Mouse (Mus musculus): Measurements from ENCODE around the gene Hes7. TPM values are rescaled to one million over a fixed set of nuclear protein-coding genes. Genes with fewer than 3 reads are reported as not detected.

Hes7 gene
- polyA plus RNA-seq, 1 experiment: 0.44 TPM

- Histone ChIP-seq H3K27me3 (ENCODE audit: control insufficient read depth, insufficient read depth, low read length) (0 out of 2 replicates have a peak, but pooled peaks cover 5% of the 10 kb centered on the region), H3K4me1 (ENCODE audit: control insufficient read depth, insufficient read depth, insufficient read length) (peaks cover 5% of the 10 kb centered on the region; the same call in 1 of the 2 replicates), H3K4me3 (ENCODE audit: extremely low read depth, insufficient read depth, insufficient read length) (peak within 1 kb of the TSS; percentile 61), H3K27ac (ENCODE audit: insufficient read depth, low read length) (peak within 1 kb of the TSS; percentile 62), H3K36me3 (ENCODE audit: control insufficient read depth, insufficient read depth, low read length) (no peaks in the 10 kb centered on the region)
- 1% methylated on average over 65 of the region's 66 CpGs for WGBS
- peak in 1 of 2 experiments; percentile 81 for DNase-seq (ENCODE audit: low read depth in 1 of 2, low spot score in 2 of 2)
- TF ChIP-seq POLR2A (IDR thresholded peaks at IDR 0.05; ENCODE audit: low read depth, low read length) (no peak), CTCF (IDR thresholded peaks at IDR 0.05; ENCODE audit: extremely low read depth, insufficient read depth, insufficient read length, insufficient replicate concordance) (peak; percentile 48; the same call in 1 of the 2 replicates)
Measured at GRCm38 (mm10) chr11:69122336-69122951, 2.2 kb downstream of the Hes7 start, which contains the start of gene 9130213A22Rik. TSS of gene 9130213A22Rik (minus strand) at chr11:69122589.

- Histone ChIP-seq H3K4me3 (ENCODE audit: extremely low read depth, insufficient read depth, insufficient read length) (peak overlapping the region; percentile 61), H3K27me3 (ENCODE audit: control insufficient read depth, insufficient read depth, low read length) (0 out of 2 replicates have a peak, but pooled peaks cover 5% of the 10 kb centered on the region), H3K4me1 (ENCODE audit: control insufficient read depth, insufficient read depth, insufficient read length) (peaks cover 5% of the 10 kb centered on the region; the same call in 1 of the 2 replicates), H3K27ac (ENCODE audit: insufficient read depth, low read length) (peak overlapping the region; percentile 65), H3K36me3 (ENCODE audit: control insufficient read depth, insufficient read depth, low read length) (no peaks in the 10 kb centered on the region)
- peak; percentile 67 to 79 for DNase-seq (ENCODE audit: low read depth in 1 of 2, low spot score in 2 of 2)
- under 1% methylated on average over 29 of the region's 29 CpGs for WGBS
- TF ChIP-seq CTCF (IDR thresholded peaks at IDR 0.05; ENCODE audit: extremely low read depth, insufficient read depth, insufficient read length, insufficient replicate concordance) (peak; percentile 15; the same call in 1 of the 2 replicates), POLR2A (IDR thresholded peaks at IDR 0.05; ENCODE audit: low read depth, low read length) (no peak)
Measured at GRCm38 (mm10) chr11:69123056-69123692, 3.0 kb downstream of the Hes7 start.

- Histone ChIP-seq H3K36me3 (ENCODE audit: control insufficient read depth, insufficient read depth, low read length) (no peaks in the 10 kb centered on the region), H3K4me1 (ENCODE audit: control insufficient read depth, insufficient read depth, insufficient read length) (peaks cover 5% of the 10 kb centered on the region; the same call in 1 of the 2 replicates), H3K27ac (ENCODE audit: insufficient read depth, low read length) (peak overlapping the region; percentile 65), H3K27me3 (ENCODE audit: control insufficient read depth, insufficient read depth, low read length) (0 out of 2 replicates have a peak, but pooled peaks cover 5% of the 10 kb centered on the region), H3K4me3 (ENCODE audit: extremely low read depth, insufficient read depth, insufficient read length) (peak overlapping the region; percentile 61)
- peak; percentile 62 to 77 for DNase-seq (ENCODE audit: low read depth in 1 of 2, low spot score in 2 of 2)
- under 1% methylated on average over 31 of the region's 31 CpGs for WGBS
- no peak for TF ChIP-seq POLR2A (IDR thresholded peaks at IDR 0.05; ENCODE audit: low read depth, low read length)
- TF ChIP-seq CTCF (IDR thresholded peaks at IDR 0.05; ENCODE audit: extremely low read depth, insufficient read depth, insufficient read length, insufficient replicate concordance): no peak
Measured at GRCm38 (mm10) chr11:69123693-69124497, 3.7 kb downstream of the Hes7 start.

- DNase-seq (ENCODE audit: low read depth in 1 of 2, low spot score in 2 of 2): peak; percentile 47 to 72
- peaks cover 5% of the 10 kb centered on the region; the same call in 1 of the 2 replicates for H3K4me1 ChIP-seq (ENCODE audit: control insufficient read depth, insufficient read depth, insufficient read length)
- no peaks in the 10 kb centered on the region for H3K36me3 ChIP-seq (ENCODE audit: control insufficient read depth, insufficient read depth, low read length)
- TF ChIP-seq CTCF (IDR thresholded peaks at IDR 0.05; ENCODE audit: extremely low read depth, insufficient read depth, insufficient read length, insufficient replicate concordance) (no peak), POLR2A (IDR thresholded peaks at IDR 0.05; ENCODE audit: low read depth, low read length) (no peak)
- no peak overlapping the region for H3K27ac ChIP-seq (ENCODE audit: insufficient read depth, low read length)
- 1% methylated on average over 3 of the region's 3 CpGs for WGBS
- 0 out of 2 replicates have a peak, but pooled peaks cover 5% of the 10 kb centered on the region for H3K27me3 ChIP-seq (ENCODE audit: control insufficient read depth, insufficient read depth, low read length)
- H3K4me3 ChIP-seq (ENCODE audit: extremely low read depth, insufficient read depth, insufficient read length): no peak overlapping the region; the same call in 1 of the 2 replicates
Measured at GRCm38 (mm10) chr11:69124498-69124847, 4.3 kb downstream of the Hes7 start.

- H3K27ac ChIP-seq (ENCODE audit: insufficient read depth, low read length): peak overlapping the region; percentile 85
- no peaks in the 10 kb centered on the region for H3K36me3 ChIP-seq (ENCODE audit: control insufficient read depth, insufficient read depth, low read length)
- peak; percentile 75 to 83 for DNase-seq (ENCODE audit: low read depth in 1 of 2, low spot score in 2 of 2)
- H3K4me1 ChIP-seq (ENCODE audit: control insufficient read depth, insufficient read depth, insufficient read length): peaks cover 5% of the 10 kb centered on the region; the same call in 1 of the 2 replicates
- 0 out of 2 replicates have a peak, but pooled peaks cover 5% of the 10 kb centered on the region for H3K27me3 ChIP-seq (ENCODE audit: control insufficient read depth, insufficient read depth, low read length)
- peak overlapping the region; percentile 70 for H3K4me3 ChIP-seq (ENCODE audit: extremely low read depth, insufficient read depth, insufficient read length)
- TF ChIP-seq CTCF (IDR thresholded peaks at IDR 0.05; ENCODE audit: extremely low read depth, insufficient read depth, insufficient read length, insufficient replicate concordance) (0 out of 2 replicates have a peak, but pooled peaks have one; percentile 15), POLR2A (IDR thresholded peaks at IDR 0.05; ENCODE audit: low read depth, low read length) (no peak)
- under 1% methylated on average over 24 of the region's 24 CpGs for WGBS
Measured at GRCm38 (mm10) chr11:69125041-69125851, 5.0 kb downstream of the Hes7 start.

GRCm38 (mm10) chr11:69125852-69125918 is 5.5 kb downstream of the Hes7 start, which contains the start of gene Aloxe3:
TSS of gene Aloxe3 (plus strand) at chr11:69125896.
- Histone ChIP-seq H3K36me3 (ENCODE audit: control insufficient read depth, insufficient read depth, low read length) (no peaks in the 10 kb centered on the region), H3K4me1 (ENCODE audit: control insufficient read depth, insufficient read depth, insufficient read length) (peaks cover 5% of the 10 kb centered on the region; the same call in 1 of the 2 replicates), H3K4me3 (ENCODE audit: extremely low read depth, insufficient read depth, insufficient read length) (peak within 1 kb of the TSS; percentile 70), H3K27me3 (ENCODE audit: control insufficient read depth, insufficient read depth, low read length) (0 out of 2 replicates have a peak, but pooled peaks cover 5% of the 10 kb centered on the region), H3K27ac (ENCODE audit: insufficient read depth, low read length) (peak within 1 kb of the TSS; percentile 85)
- 1% methylated on average over 3 of the region's 3 CpGs for WGBS
- DNase-seq (ENCODE audit: low read depth in 1 of 2, low spot score in 2 of 2): no peak
- TF ChIP-seq CTCF (IDR thresholded peaks at IDR 0.05; ENCODE audit: extremely low read depth, insufficient read depth, insufficient read length, insufficient replicate concordance) (no peak), POLR2A (IDR thresholded peaks at IDR 0.05; ENCODE audit: low read depth, low read length) (no peak)
